24 mouse cellular contexts compared by ENCODE assay signal in the genomic region with DNA sequence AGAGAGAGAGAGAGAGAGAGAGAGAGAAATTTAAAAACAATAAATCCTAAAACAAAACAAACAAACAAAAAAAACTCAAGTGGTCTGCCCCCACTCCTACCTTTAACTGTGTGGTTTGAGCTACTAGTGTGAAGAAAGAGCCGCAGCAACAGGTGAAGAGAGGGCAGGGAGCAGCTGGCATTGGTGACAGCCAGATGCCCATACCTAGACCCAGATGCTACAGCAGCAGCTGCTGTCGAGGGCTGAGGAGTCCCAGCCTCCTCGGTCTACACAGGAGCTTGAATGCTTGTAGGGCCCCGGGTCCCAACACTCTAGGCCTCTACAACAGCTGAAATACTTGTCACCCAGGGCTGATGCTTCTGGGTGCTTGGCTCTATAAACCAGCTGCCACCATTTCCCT. TPM values are rescaled to one million over a fixed set of nuclear protein-coding genes. Genes with fewer than 3 reads are reported as not detected.
DNase-seq lines count a peak whose midpoint lies in the region; ATAC-seq and TF ChIP-seq lines count a peak whose summit lies in the region.
"Had no signal": no experiment of that assay in that cellular context is flagged by ENCODE, and none has a peak within 500 bp of the region (broad histone marks: within the 10 kb centered on the region; RNA-seq: fewer than 3 reads in every experiment).

No protein-coding gene starts in this region.

- TF ChIP-seq CTCF in lung, postnatal 0 days (IDR thresholded peaks at IDR 0.05), result no peak

- H3K9me3 ChIP-seq in lung, postnatal 0 days (ENCODE audit: low read length), result no peaks in the 10 kb centered on the region
- no peaks in the 10 kb centered on the region for H3K9me3 ChIP-seq in hindbrain, embryonic 11.5 days (ENCODE audit: control insufficient read depth, low read length)
- H3K9me3 ChIP-seq: embryonic facial prominence, embryonic 12.5 days; embryonic facial prominence, embryonic 15.5 days; forebrain, embryonic 10.5 days; forebrain, embryonic 12.5 days had no signal

- no peaks in the 10 kb centered on the region for H3K4me1 ChIP-seq in lung, postnatal 0 days (ENCODE audit: insufficient read depth, low read depth, low read length)
- H3K4me1 ChIP-seq in hindbrain, embryonic 11.5 days (replicated peaks; ENCODE audit: control insufficient read depth, insufficient read depth, low read length), result no peaks in the 10 kb centered on the region
- H3K4me1 ChIP-seq: embryonic facial prominence, embryonic 15.5 days; forebrain, embryonic 12.5 days had no signal

- H3K27me3 ChIP-seq in lung, postnatal 0 days (replicated peaks; ENCODE audit: insufficient read depth, low read length), result no peaks in the 10 kb centered on the region
- peaks cover under 1% of the 10 kb centered on the region for H3K27me3 ChIP-seq in myocyte (ENCODE audit: control insufficient read depth, insufficient read depth, insufficient read length)
- H3K27me3 ChIP-seq in hindbrain, embryonic 11.5 days (ENCODE audit: control insufficient read depth, insufficient read depth, low read length), result no peaks in the 10 kb centered on the region
- H3K27me3 ChIP-seq: embryonic facial prominence, embryonic 12.5 days; embryonic facial prominence, embryonic 15.5 days; forebrain, embryonic 12.5 days had no signal

- no peak overlapping the region for H3K9ac ChIP-seq in lung, postnatal 0 days (replicated peaks; ENCODE audit: low read depth)
- H3K9ac ChIP-seq in hindbrain, embryonic 11.5 days (ENCODE audit: low read depth, low read length), result no peak overlapping the region
- H3K9ac ChIP-seq: embryonic facial prominence, embryonic 12.5 days; embryonic facial prominence, embryonic 15.5 days; forebrain, embryonic 12.5 days had no signal

- no peak for TF ChIP-seq EP300 in lung, postnatal 0 days (IDR thresholded peaks at IDR 0.05)

- TF ChIP-seq POLR2A in myocyte (IDR thresholded peaks at IDR 0.05; ENCODE audit: insufficient read length, low read depth), result no peak

- no peak overlapping the region for H3K4me3 ChIP-seq in lung, postnatal 0 days (ENCODE audit: low read depth, low read length)
- no peak overlapping the region for H3K4me3 ChIP-seq in myocyte
- H3K4me3 ChIP-seq in hindbrain, embryonic 11.5 days (ENCODE audit: low read depth, low read length), result no peak overlapping the region
- H3K4me3 ChIP-seq: embryonic facial prominence, embryonic 12.5 days; embryonic facial prominence, embryonic 15.5 days; erythroblast, embryonic 14.5 days; forebrain, embryonic 10.5 days; forebrain, embryonic 12.5 days had no signal

- H3K36me3 ChIP-seq in lung, postnatal 0 days (ENCODE audit: insufficient read depth, low read length), result no peaks in the 10 kb centered on the region
- H3K36me3 ChIP-seq in myocyte (ENCODE audit: control insufficient read depth, insufficient read depth), result no peaks in the 10 kb centered on the region
- no peaks in the 10 kb centered on the region for H3K36me3 ChIP-seq in hindbrain, embryonic 11.5 days (ENCODE audit: control insufficient read depth, insufficient read depth, low read length)
- H3K36me3 ChIP-seq: embryonic facial prominence, embryonic 12.5 days; embryonic facial prominence, embryonic 15.5 days; forebrain, embryonic 10.5 days; forebrain, embryonic 12.5 days had no signal

- peak; percentile 27 for DNase-seq in heart, adult 11 months
- DNase-seq in heart, adult 9 months (ENCODE audit: low spot score in 2 of 2), result no peak
- peak; percentile 15 for DNase-seq in lung, postnatal 0 days (ENCODE audit: low spot score)
- DNase-seq in lung, postnatal 10 days, result no peak
- no peak for DNase-seq in hindbrain, embryonic 11.5 days (ENCODE audit: low spot score)
- DNase-seq: adrenal gland, adult 2 months; adrenal gland, postnatal 10 days; adrenal gland, postnatal 25 days; cerebellum, adult 11 months; cerebellum, adult 18-20 months; cerebellum, adult 8-10 months; cerebellum, adult 9-11 months; cerebellum, postnatal 14 days; cerebellum, postnatal 36 days; embryo, embryonic 11 days had no signal

- no peak overlapping the region for H3K4me2 ChIP-seq in lung, postnatal 0 days (replicated peaks; ENCODE audit: low read depth, low read length)
- H3K4me2 ChIP-seq in myocyte (ENCODE audit: low read depth), result no peak overlapping the region
- H3K4me2 ChIP-seq in hindbrain, embryonic 11.5 days (replicated peaks; ENCODE audit: low read depth, low read length), result no peak overlapping the region
- H3K4me2 ChIP-seq: embryonic facial prominence, embryonic 12.5 days; embryonic facial prominence, embryonic 15.5 days; forebrain, embryonic 12.5 days had no signal

- no peak for ATAC-seq in lung, postnatal 0 days
- no peak for ATAC-seq in hindbrain, embryonic 11.5 days (ENCODE audit: low FRiP score)
- ATAC-seq: forebrain, embryonic 14.5 days; forebrain, embryonic 16.5 days had no signal

- H3K79me2 ChIP-seq in myocyte (ENCODE audit: control insufficient read depth, insufficient read depth), result no peaks in the 10 kb centered on the region

- H3ac ChIP-seq in myocyte (ENCODE audit: control insufficient read depth, insufficient read length), result no peak overlapping the region

- no peak overlapping the region for H3K27ac ChIP-seq in lung, postnatal 0 days (ENCODE audit: low read length)
- H3K27ac ChIP-seq in hindbrain, embryonic 11.5 days (ENCODE audit: low read depth, low read length), result no peak overlapping the region
- H3K27ac ChIP-seq: embryonic facial prominence, embryonic 12.5 days; embryonic facial prominence, embryonic 15.5 days; forebrain, embryonic 10.5 days; forebrain, embryonic 12.5 days had no signal

- WGBS in lung, postnatal 0 days, result 59% methylated on average over 4 of the region's 4 CpGs
- 76% methylated on average over 4 of the region's 4 CpGs for WGBS in hindbrain, embryonic 11.5 days

TF ChIP-seq in myocyte, 11 proteins besides CTCF, POLR2A, EP300 and RAD21:
- TF ChIP-seq MYOG (IDR thresholded peaks at IDR 0.05; ENCODE audit: control insufficient read depth in 1 of 3, insufficient read depth in 1 of 3, insufficient read length in 2 of 3, low read depth in 2 of 3), result peak in 2 of 3 experiments; percentile 61 to 69
- TF ChIP-seq POLR2AphosphoS2 (IDR thresholded peaks at IDR 0.05; ENCODE audit: insufficient read length, low read depth), result no peak
- no peak for TF ChIP-seq SRF (IDR thresholded peaks at IDR 0.05; ENCODE audit: control insufficient read depth, insufficient read length, low read depth)
- TF ChIP-seq TCF12 (IDR thresholded peaks at IDR 0.05; ENCODE audit: insufficient read depth, poor library complexity, severe bottlenecking), result peak; percentile 8
- TF ChIP-seq CEBPB (IDR thresholded peaks at IDR 0.05; ENCODE audit: insufficient read depth, poor library complexity, severe bottlenecking), result no peak
- no peak for TF ChIP-seq MAX (IDR thresholded peaks at IDR 0.05; ENCODE audit: low read depth)
- TF ChIP-seq USF1 (IDR thresholded peaks at IDR 0.05; ENCODE audit: low read depth), result no peak
- no peak for TF ChIP-seq REST (IDR thresholded peaks at IDR 0.05; ENCODE audit: insufficient read depth, insufficient read length)
- peak; percentile 27 for TF ChIP-seq TCF3 (IDR thresholded peaks at IDR 0.05; ENCODE audit: insufficient read length, low read depth)
- TF ChIP-seq E2F4 (IDR thresholded peaks at IDR 0.05; ENCODE audit: insufficient read depth), result no peak
- TF ChIP-seq MYOD1 (IDR thresholded peaks at IDR 0.05; ENCODE audit: control insufficient read depth in 1 of 3, insufficient read length in 2 of 3, low read depth in 2 of 3), result peak in 2 of 3 experiments; percentile 78 to 79

RNA-seq across cellular contexts. Expression of gene Gm7271, which starts 7.0 kb away (rescaled TPM):
- polyA plus RNA-seq in lung, postnatal 0 days (2015; fragmentation: Nextera tagmentation; extraction: Ambion mirVana), result not detected in 2 replicates
- not detected for polyA plus RNA-seq in myocyte (2012; fragmentation: generic; extraction: Trizol)
- 1.6 and 7.1 TPM in 2 replicates for polyA plus RNA-seq in hindbrain, embryonic 11.5 days (2014; fragmentation: Nextera tagmentation; extraction: Ambion mirVana)
- polyA plus RNA-seq: adrenal gland, adult 2 months; C2C12; embryonic facial prominence, embryonic 15.5 days; erythroblast, embryonic 14.5 days; forebrain, embryonic 10.5 days; forebrain, embryonic 12.5 days; forebrain, embryonic 14.5 days; forebrain, embryonic 16.5 days had no signal

RNA-seq across cellular contexts. Expression of gene Exoc1, which starts 52.2 kb away (rescaled TPM):
- 13.9 and 14.0 TPM in 2 replicates for polyA plus RNA-seq in lung, postnatal 0 days (2015; fragmentation: Nextera tagmentation; extraction: Ambion mirVana)
- polyA plus RNA-seq in myocyte (2012; fragmentation: generic; extraction: Trizol), result 16.8 TPM
- 53.6 and 60.7 TPM in 2 replicates for polyA plus RNA-seq in hindbrain, embryonic 11.5 days (2014; fragmentation: Nextera tagmentation; extraction: Ambion mirVana)

Comparison
In these comparisons a context has a peak if more than half of its experiments do, and no peak if none do; other contexts are left out.
1. DNase-seq: peak in heart, adult 11 months (single experiment) and lung, postnatal 0 days (single experiment); none in heart, adult 9 months (0 of 2), lung, postnatal 10 days (single experiment) and hindbrain, embryonic 11.5 days (single experiment).